Mouse (Mus musculus): ENCODE measurements around the gene Neurl4. TPM values are rescaled to one million over a fixed set of nuclear protein-coding genes. Genes with fewer than 3 reads are reported as not detected.
"Not testable (repeated sequence)": the region's sequence is repeated elsewhere in the genome, so short reads cannot be mapped to it uniquely, and the experiment has no call there.

The Neurl4 gene
- 100 to 1,000 TPM; 114 to 121 TPM for total RNA-seq (2021)

GRCm38 (mm10) chr11:69900471-69901405 lies at the start of gene Neurl4, which contains the start of gene 2810408A11Rik:
Gene Neurl4, plus strand, starts transcription at chr11:69901072.
Gene 2810408A11Rik, minus strand, starts transcription at chr11:69900987.
- intact Hi-C loops (cut with DNase I), result loop anchor here (1.0 to 5.0 kb wide), 3 partner anchors 21 to 218 kb away; partner anchors contain the start of genes Eif5a, Nlgn2, Senp3 and Tmem256
- peak; percentile 87 to 88 for DNase-seq (ENCODE audit: low spot score in 2 of 2)

GRCm38 (mm10) chr11:69853994-69854393 lies 46.9 kb upstream of the Neurl4 start:
- no peak for DNase-seq (ENCODE audit: low spot score in 2 of 2)
- intact Hi-C loops (cut with DNase I), result no loop called here

GRCm38 (mm10) chr11:69854680-69855079 lies 46.2 kb upstream of the Neurl4 start:
- DNase-seq (ENCODE audit: low spot score in 2 of 2), result no peak
- intact Hi-C loops (cut with DNase I), result no loop called here

- intact Hi-C loops (cut with DNase I), result no loop called here
- DNase-seq (ENCODE audit: low spot score in 2 of 2), result no peak
These were observed 45.5 kb upstream of the Neurl4 start for GRCm38 (mm10) chr11:69855347-69855746.

DNA sequence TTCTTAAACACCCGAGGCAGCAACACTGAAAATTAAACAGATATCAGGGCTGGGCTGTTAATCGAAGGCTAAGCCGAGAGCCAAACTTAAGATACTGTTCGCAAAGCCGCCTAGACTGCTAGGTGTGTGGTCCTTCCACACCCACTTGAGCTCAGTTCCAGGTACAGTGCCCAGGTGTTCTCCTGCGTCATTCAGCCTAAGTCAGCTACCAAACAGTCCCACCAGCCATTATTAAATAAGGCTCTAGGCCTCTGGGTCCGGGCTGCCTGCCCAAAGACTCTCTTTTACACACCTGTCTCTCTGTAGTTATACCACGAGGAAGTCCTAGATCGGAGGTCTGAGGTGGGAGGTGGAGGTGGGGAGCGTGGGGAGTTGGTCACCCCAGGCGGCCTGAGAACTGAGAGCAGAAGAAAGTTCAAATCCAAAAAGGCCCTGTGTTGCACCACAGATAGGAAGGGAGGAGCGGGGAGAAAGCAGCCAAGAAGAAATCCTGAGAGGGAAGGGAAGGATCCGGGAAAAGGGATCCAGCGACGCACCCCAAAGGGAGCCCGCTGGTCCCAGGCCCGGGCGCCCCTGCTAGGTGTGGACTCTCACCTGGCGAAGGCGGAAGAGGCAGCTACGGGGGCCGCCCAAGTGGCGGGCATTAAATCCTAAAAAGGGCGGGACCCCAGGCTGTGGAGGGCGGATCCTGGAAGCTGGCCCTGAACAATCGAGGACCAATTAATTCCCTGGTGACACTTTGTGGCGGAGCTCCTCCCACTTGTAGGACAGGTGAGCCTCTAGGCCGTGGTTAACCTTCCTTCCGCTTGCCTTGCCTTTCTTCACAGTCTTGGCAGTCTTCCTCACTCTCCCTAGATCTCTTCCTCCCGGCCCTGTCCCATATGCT lies 42.5 kb upstream of the Neurl4 start, which contains the start of gene Tnk1:
Gene Tnk1, minus strand, starts transcription at position 618 of the 886 bp plus-strand sequence.
- DNase-seq (ENCODE audit: low spot score in 2 of 2), result no peak
- intact Hi-C loops (cut with DNase I), result no loop called here

DNA sequence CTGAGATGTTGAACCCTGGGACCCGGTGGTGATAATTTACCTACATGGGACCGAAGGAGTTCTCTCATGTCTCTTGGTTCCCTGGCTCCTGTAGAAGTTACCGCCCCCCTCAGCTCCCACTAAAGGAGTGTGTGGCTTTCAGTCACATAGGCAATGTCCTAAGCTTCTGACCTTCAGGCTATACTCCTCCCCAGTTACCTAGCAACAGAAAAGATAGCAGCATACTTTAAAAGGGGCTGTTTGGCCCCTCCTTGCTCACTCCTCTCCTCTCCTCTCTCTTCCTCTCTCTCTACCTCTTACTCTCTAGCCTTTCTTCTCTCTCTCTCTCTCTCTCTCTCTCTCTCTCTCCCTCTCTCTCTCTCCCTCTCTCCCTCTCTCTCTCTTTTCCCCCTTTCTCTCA lies 37.1 kb upstream of the Neurl4 start:
- intact Hi-C loops (cut with DNase I); DNase-seq (ENCODE audit: low spot score in 2 of 2): not testable (repeated sequence)

DNA sequence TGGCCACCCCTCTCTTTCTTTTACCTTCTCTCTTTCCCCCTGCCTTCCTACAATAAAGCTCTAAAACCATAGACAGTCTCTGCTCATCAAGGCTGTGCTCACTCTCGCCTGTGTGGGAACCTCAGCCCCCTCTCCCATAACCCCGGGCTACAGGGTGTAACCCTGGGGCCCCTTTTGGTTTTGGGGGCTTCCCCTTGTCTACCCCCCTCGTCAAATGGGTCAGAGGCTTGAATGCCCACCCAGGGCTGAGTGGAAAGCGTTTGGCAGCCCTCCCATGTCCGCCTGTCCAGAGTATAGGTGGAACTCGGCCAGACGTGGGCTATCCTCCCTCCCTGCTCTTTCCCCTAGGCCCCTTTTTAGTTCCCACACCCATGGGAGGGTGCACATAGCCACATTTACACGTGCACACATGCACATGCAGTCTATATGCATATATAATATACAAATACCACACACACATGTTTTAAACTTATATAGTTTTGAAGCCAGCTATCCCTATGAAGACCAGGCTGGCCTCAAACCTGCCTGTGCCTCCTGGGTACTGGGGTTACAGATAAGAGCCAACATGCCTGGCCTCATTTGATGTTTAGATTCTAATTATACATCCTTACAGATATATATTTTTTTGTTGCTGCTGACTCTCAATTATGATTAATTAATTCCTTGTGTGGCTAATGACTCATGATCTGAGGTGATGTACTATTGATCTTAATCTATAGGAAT lies 36.6 kb upstream of the Neurl4 start:
- DNase-seq (ENCODE audit: low spot score in 2 of 2), result no peak
- intact Hi-C loops (cut with DNase I), result no loop called here

DNA sequence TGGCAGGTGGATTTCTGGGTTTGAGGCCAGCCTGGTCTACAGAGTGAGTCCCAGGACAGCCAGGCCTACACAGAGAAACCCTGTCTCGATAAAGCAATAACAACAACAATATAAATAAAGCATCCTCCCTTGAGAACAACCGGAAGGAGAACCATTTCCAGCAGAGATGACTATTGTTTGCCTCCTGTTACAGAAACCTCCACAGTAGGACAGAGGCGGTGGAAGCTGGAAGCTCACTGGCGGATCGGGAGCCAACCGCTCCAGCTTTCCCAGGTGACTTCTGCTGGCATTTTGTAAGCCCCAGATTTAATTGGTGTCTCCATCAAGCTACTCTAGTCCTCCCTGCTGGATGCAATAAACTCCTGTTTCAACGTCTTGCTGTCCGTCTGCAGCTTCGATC lies 35.3 kb upstream of the Neurl4 start:
- intact Hi-C loops (cut with DNase I), result no loop called here
- DNase-seq (ENCODE audit: low spot score in 2 of 2), result no peak

- intact Hi-C loops (cut with DNase I), result no loop called here
- DNase-seq (ENCODE audit: low spot score in 2 of 2), result no peak
These were observed 33.5 kb upstream of the Neurl4 start for GRCm38 (mm10) chr11:69867335-69867734.

DNA sequence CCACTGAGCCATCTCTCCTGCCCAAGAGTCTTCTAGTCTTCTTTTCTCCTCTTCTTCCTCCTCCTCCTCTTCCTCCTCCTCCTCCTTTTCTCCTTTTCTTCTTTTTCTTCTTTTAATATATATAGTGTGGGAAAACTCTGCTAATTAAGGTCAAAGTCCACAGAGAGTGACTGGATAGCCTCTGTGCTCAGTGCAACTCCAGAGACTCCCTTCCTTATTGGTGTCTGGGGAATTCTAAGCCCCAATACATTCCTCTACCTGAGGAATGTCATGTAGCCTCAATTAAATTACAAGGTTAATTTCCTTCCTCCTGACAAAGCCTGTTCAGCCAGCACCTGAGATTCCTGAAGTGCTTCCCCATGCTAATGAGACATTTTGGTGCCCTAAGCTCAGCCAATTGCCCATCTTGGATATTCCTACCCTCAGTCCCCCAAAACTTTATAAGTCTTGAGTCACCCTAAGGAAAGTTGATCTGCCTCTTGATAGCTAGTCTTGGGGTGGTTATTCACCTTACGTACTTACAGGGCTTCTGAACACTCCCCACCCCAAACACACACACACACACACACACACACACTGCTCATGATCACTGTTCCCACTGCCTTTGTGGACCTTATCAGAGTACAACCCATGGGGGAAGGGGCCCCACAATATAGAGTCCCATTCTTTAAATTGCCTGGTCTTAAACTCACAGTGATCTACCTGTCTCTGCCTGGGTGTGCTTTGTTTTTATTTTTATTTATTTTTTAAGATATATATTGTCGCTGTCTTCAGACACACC lies 30.4 kb upstream of the Neurl4 start:
- DNase-seq (ENCODE audit: low spot score in 2 of 2), result no peak
- intact Hi-C loops (cut with DNase I), result no loop called here

DNA sequence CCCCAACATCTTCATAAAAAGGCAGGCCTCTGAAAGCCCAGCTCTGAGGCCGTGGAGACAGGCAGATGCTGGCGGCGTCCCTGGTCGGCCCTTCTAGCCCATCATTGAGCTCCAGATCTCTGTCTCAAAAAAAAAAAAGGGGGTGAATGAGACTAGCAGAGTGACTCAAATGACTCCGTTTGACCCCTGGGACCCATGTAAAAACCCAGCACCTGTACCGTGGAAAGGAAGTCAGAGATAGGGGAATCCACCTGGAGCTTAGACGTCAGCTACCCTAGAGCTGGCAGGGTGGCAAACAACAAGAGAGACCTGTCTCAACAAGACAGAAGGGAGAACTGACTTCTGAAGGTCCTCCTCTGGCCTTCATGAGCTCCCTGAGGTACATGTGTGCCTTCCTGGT lies 29.1 kb upstream of the Neurl4 start:
- DNase-seq (ENCODE audit: low spot score in 2 of 2), result no peak
- intact Hi-C loops (cut with DNase I), result no loop called here

DNA sequence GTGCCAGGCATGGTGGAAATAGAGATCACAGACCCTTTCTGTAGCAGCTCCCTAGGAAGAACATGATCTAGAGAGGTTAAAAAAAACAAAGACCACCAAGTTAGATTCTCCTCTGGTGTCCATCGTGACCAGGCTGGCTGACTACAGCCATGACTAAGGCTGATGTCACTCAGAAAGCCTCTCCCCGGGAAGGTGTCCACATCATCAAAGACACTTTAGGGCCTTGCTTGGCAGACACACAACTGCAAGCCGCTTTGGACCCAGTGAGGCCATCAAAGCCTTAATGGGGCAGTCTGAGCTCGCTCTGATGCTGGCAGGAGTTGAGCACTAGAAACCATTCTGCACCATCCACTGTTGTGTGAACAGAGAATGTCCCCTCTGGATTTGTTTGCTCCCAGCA lies 28.4 kb upstream of the Neurl4 start:
- intact Hi-C loops (cut with DNase I), result no loop called here

DNA sequence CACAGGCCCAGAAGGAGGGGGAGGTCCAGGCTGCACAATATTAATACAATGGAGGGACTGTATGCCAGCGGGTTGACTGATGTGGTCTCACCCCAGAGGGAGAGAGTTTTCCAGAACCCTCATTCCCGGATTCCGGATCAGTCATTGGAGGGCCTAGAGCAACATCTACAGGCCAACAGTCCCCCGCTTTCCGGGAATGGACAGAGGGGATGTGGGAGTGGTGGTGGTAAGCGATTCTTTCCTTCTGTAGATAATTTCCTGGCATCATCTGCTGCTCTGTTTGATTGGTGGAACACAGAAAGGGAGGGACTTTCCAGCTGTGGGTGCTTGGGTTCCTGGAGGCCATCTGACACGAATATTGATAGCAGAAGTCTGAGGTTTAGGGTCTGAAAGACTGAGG lies 24.7 kb upstream of the Neurl4 start:
- peak; percentile 23 to 30 for DNase-seq (ENCODE audit: low spot score in 2 of 2)
- intact Hi-C loops (cut with DNase I), result loop anchor here (5.0 kb wide), 1 partner anchor 74 kb away; the partner anchor contains the start of gene Fgf11

More for the DNA sequence above, 28.4 kb upstream of the Neurl4 start:
- no peak for DNase-seq (ENCODE audit: low spot score in 2 of 2)

- intact Hi-C loops (cut with DNase I), result loop anchor here (5.0 kb wide), 1 partner anchor 75 kb away; the partner anchor contains the start of gene Fgf11
These were observed 24.0 kb upstream of the Neurl4 start for GRCm38 (mm10) chr11:69876867-69877266.

GRCm38 (mm10) chr11:69877878-69878277 lies 23.0 kb upstream of the Neurl4 start, which contains the start of gene Tmem95:
Gene Tmem95, minus strand, starts transcription at chr11:69878018.
- DNase-seq (ENCODE audit: low spot score in 2 of 2), result no peak
- intact Hi-C loops (cut with DNase I), result loop anchor here (5.0 kb wide), 1 partner anchor 76 kb away; the partner anchor contains the start of gene Fgf11

More at GRCm38 (mm10) chr11:69876867-69877266, 24.0 kb upstream of the Neurl4 start:
- peak; percentile 67 to 74 for DNase-seq (ENCODE audit: low spot score in 2 of 2)

DNA sequence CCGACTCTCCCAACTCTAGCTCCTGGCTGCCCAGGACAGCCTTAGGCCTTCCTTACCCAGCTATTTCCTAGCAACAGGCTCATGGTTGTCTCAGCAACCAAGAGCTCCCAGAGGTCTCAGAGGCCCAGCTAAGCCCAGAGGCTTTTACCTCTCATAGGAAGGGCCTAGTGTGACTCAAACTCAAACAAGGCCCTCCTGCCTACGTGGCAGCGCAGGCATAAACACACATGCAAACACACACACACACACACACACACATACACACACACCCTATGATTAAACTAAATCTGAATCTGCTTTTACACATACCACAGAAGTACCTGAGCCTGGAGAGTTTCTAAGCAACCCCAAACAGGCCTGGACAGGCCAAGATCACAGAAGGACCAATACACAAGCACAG lies 22.5 kb upstream of the Neurl4 start:
- intact Hi-C loops (cut with DNase I), result loop anchor here (5.0 kb wide), 1 partner anchor 76 kb away; the partner anchor contains the start of gene Fgf11
- no peak for DNase-seq (ENCODE audit: low spot score in 2 of 2)

GRCm38 (mm10) chr11:69878952-69879351 lies 21.9 kb upstream of the Neurl4 start:
- no peak for DNase-seq (ENCODE audit: low spot score in 2 of 2)
- intact Hi-C loops (cut with DNase I), result loop anchor here (5.0 kb wide), 1 partner anchor 77 kb away; the partner anchor contains the start of gene Fgf11

DNA sequence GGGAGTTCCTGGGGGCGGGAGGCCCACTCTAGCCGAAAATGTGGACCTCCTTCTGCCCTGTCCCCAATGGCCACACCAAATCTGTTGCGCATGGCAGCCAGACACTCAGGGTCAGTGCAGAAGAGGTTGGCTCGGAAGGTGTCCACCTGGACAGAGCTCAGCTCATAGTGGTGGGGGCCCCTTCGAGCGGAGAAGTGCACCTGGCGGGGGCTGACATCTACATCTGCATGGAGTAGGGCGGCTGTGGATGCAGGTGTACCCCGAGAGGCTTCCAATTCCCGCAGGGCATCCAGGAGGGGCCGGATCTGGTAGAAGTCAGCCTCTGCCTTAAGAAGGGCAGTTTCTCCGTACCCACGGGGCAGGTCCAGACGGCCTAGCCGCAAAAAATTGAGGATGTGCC lies 21.2 kb upstream of the Neurl4 start:
- DNase-seq (ENCODE audit: low spot score in 2 of 2), result no peak
- intact Hi-C loops (cut with DNase I), result loop anchor here (5.0 kb wide), 1 partner anchor 77 kb away; the partner anchor contains the start of gene Fgf11
